Mouse (Mus musculus): ENCODE measurements around the gene Ccdc169. TPM values are rescaled to one million over a fixed set of nuclear protein-coding genes. Genes with fewer than 3 reads are reported as not detected.

Ccdc169 gene
- polyA plus RNA-seq, 2 experiments: 0.11 to 0.25 TPM

- 84% methylated on average over 3 of the region's 3 CpGs for WGBS
- H3K9ac ChIP-seq (ENCODE audit: low read depth, low read length, severe bottlenecking): no peak overlapping the region
- ATAC-seq (ENCODE audit: low FRiP score, low read depth): no peak
- H3K4me1 ChIP-seq (ENCODE audit: control insufficient read depth, insufficient read depth, low read length): no peaks in the 10 kb centered on the region
- TF ChIP-seq POLR2A (IDR thresholded peaks at IDR 0.05; ENCODE audit: borderline replicate concordance, extremely low read depth, insufficient read depth, insufficient read length): no peak
- H3K27me3 ChIP-seq (ENCODE audit: control insufficient read depth, insufficient read depth, low read length): no peaks in the 10 kb centered on the region
- H3K4me2 ChIP-seq (replicated peaks; ENCODE audit: low read depth, low read length, severe bottlenecking): no peak overlapping the region
- H3K36me3 ChIP-seq (ENCODE audit: control insufficient read depth, insufficient read depth, low read length): peaks cover 96% of the 10 kb centered on the region
- no peak overlapping the region for H3K27ac ChIP-seq (replicated peaks; ENCODE audit: low read depth, low read length)
- H3K4me3 ChIP-seq (replicated peaks; ENCODE audit: low read length): no peak overlapping the region
- no peak for DNase-seq (ENCODE audit: low spot score)
- no peaks in the 10 kb centered on the region for H3K9me3 ChIP-seq (ENCODE audit: control insufficient read depth, low read length)
Measured at GRCm38 (mm10) chr3:55122336-55122870, 14.7 kb upstream of the Ccdc169 start.

- WGBS: 78% methylated on average over 4 of the region's 4 CpGs
Measured at GRCm38 (mm10) chr3:55123064-55123463, 14.1 kb upstream of the Ccdc169 start.

GRCm38 (mm10) chr3:55129181-55129692 is 7.9 kb upstream of the Ccdc169 start:
- Histone ChIP-seq H3K4me1 (ENCODE audit: control insufficient read depth, insufficient read depth, low read length) (no peaks in the 10 kb centered on the region), H3K4me3 (replicated peaks; ENCODE audit: low read length) (no peak overlapping the region), H3K4me2 (replicated peaks; ENCODE audit: low read depth, low read length, severe bottlenecking) (no peak overlapping the region), H3K9ac (ENCODE audit: low read depth, low read length, severe bottlenecking) (no peak overlapping the region), H3K27me3 (ENCODE audit: control insufficient read depth, insufficient read depth, low read length) (no peaks in the 10 kb centered on the region), H3K27ac (replicated peaks; ENCODE audit: low read depth, low read length) (no peak overlapping the region), H3K9me3 (ENCODE audit: control insufficient read depth, low read length) (no peaks in the 10 kb centered on the region), H3K36me3 (ENCODE audit: control insufficient read depth, insufficient read depth, low read length) (peaks cover 96% of the 10 kb centered on the region)
- no peak for DNase-seq (ENCODE audit: low spot score)
- TF ChIP-seq POLR2A (IDR thresholded peaks at IDR 0.05; ENCODE audit: borderline replicate concordance, extremely low read depth, insufficient read depth, insufficient read length): no peak
- ATAC-seq (ENCODE audit: low FRiP score, low read depth): no peak
- 93% methylated on average over 4 of the region's 4 CpGs for WGBS

More at GRCm38 (mm10) chr3:55123064-55123463, 14.1 kb upstream of the Ccdc169 start:
- Histone ChIP-seq H3K27ac (replicated peaks; ENCODE audit: low read depth, low read length) (no peak overlapping the region), H3K9me3 (ENCODE audit: control insufficient read depth, low read length) (no peaks in the 10 kb centered on the region), H3K4me2 (replicated peaks; ENCODE audit: low read depth, low read length, severe bottlenecking) (no peak overlapping the region), H3K27me3 (ENCODE audit: control insufficient read depth, insufficient read depth, low read length) (no peaks in the 10 kb centered on the region), H3K4me1 (ENCODE audit: control insufficient read depth, insufficient read depth, low read length) (no peaks in the 10 kb centered on the region), H3K4me3 (replicated peaks; ENCODE audit: low read length) (no peak overlapping the region), H3K36me3 (ENCODE audit: control insufficient read depth, insufficient read depth, low read length) (peaks cover 96% of the 10 kb centered on the region), H3K9ac (ENCODE audit: low read depth, low read length, severe bottlenecking) (no peak overlapping the region)
- ATAC-seq (ENCODE audit: low FRiP score, low read depth) (no peak), DNase-seq (ENCODE audit: low spot score) (peak; percentile 14)
- no peak for TF ChIP-seq POLR2A (IDR thresholded peaks at IDR 0.05; ENCODE audit: borderline replicate concordance, extremely low read depth, insufficient read depth, insufficient read length)

GRCm38 (mm10) chr3:55131576-55132233 is 5.4 kb upstream of the Ccdc169 start:
- Histone ChIP-seq H3K36me3 (ENCODE audit: control insufficient read depth, insufficient read depth, low read length) (peaks cover 97% of the 10 kb centered on the region), H3K27ac (replicated peaks; ENCODE audit: low read depth, low read length) (no peak overlapping the region), H3K9me3 (ENCODE audit: control insufficient read depth, low read length) (no peaks in the 10 kb centered on the region), H3K9ac (ENCODE audit: low read depth, low read length, severe bottlenecking) (no peak overlapping the region), H3K4me2 (replicated peaks; ENCODE audit: low read depth, low read length, severe bottlenecking) (no peak overlapping the region), H3K4me3 (replicated peaks; ENCODE audit: low read length) (no peak overlapping the region), H3K4me1 (ENCODE audit: control insufficient read depth, insufficient read depth, low read length) (no peaks in the 10 kb centered on the region), H3K27me3 (ENCODE audit: control insufficient read depth, insufficient read depth, low read length) (no peaks in the 10 kb centered on the region)
- no peak for DNase-seq (ENCODE audit: low spot score)
- no peak for ATAC-seq (ENCODE audit: low FRiP score, low read depth)
- 91% methylated on average over 6 of the region's 6 CpGs for WGBS
- TF ChIP-seq POLR2A (IDR thresholded peaks at IDR 0.05; ENCODE audit: borderline replicate concordance, extremely low read depth, insufficient read depth, insufficient read length): no peak

GRCm38 (mm10) chr3:55139837-55140236 is 2.7 kb downstream of the Ccdc169 start:
- whole genome bisulfite sequencing: 91% methylated on average over 12 of the region's 12 CpGs
- H3K27me3 ChIP-seq (ENCODE audit: control insufficient read depth, insufficient read depth, low read length): no peaks in the 10 kb centered on the region
- no peak for TF ChIP-seq POLR2A (IDR thresholded peaks at IDR 0.05; ENCODE audit: borderline replicate concordance, extremely low read depth, insufficient read depth, insufficient read length)

More at GRCm38 (mm10) chr3:55139837-55140236, 2.7 kb downstream of the Ccdc169 start:
- DNase-seq (ENCODE audit: low spot score): no peak
- no peak overlapping the region for H3K4me3 ChIP-seq (replicated peaks; ENCODE audit: low read length)
- H3K4me2 ChIP-seq (replicated peaks; ENCODE audit: low read depth, low read length, severe bottlenecking): no peak overlapping the region
- no peaks in the 10 kb centered on the region for H3K4me1 ChIP-seq (ENCODE audit: control insufficient read depth, insufficient read depth, low read length)
- ATAC-seq (ENCODE audit: low FRiP score, low read depth): no peak
- H3K9ac ChIP-seq (ENCODE audit: low read depth, low read length, severe bottlenecking): no peak overlapping the region
- no peak overlapping the region for H3K27ac ChIP-seq (replicated peaks; ENCODE audit: low read depth, low read length)
- peaks cover 38% of the 10 kb centered on the region for H3K36me3 ChIP-seq (ENCODE audit: control insufficient read depth, insufficient read depth, low read length)
- no peaks in the 10 kb centered on the region for H3K9me3 ChIP-seq (ENCODE audit: control insufficient read depth, low read length)
